Mouse (Mus musculus) layer of hippocampus, adult 9-10 months (tissue): ENCODE results near the gene Rpl36al.
A peak's percentile ranks its signal among the peaks of the same experiment; 100 is the strongest.

Source experiments
- DNase-seq: peaks from one replicate; pipeline ENCODE4 v3.0.0; 2022; ENCODE audit warnings: low spot score

Rpl36al gene

DNA sequence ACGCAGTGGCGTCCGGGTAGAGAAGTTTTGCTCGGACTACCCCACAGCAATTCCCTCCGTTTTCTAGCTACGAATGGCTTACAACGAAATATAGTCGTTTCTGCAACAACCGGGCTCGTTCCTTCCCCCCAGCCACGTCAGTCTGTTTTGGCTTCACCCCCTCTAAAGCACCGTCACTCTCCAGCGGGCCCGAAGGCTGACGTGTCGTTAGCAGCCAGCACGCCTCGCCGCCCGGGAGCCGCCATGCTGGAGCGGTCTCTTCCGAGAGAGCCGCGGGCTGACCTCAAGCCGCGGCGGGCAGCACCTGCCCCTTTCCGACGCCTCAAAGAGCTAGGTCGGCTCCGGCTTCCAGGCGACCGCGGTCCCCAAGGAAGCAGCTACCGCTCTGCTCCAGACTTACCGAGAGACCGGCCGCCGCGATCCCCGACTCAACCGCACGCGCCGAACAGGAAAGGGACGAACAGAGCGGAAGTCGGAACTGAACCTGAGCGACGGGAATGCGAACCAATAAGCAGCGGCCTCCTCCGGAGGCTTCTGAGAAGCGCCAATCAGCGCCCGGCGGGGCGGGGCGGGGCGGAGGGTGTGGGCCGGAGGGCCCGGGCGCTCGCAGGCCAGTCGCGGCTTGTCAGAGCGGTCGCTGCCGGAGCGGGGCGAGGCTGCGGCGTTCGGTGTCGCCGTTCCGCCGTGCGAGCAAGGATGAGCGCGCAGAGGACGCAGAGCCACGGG is at the start of gene Rpl36al, which contains the start of gene Mgat2:
TSS of gene Rpl36al (minus strand) at position 501 of the 726 bp plus-strand sequence.
TSS of gene Mgat2 (plus strand) at position 575 of the 726 bp plus-strand sequence.
- peak; percentile 91 for DNase-seq

DNA sequence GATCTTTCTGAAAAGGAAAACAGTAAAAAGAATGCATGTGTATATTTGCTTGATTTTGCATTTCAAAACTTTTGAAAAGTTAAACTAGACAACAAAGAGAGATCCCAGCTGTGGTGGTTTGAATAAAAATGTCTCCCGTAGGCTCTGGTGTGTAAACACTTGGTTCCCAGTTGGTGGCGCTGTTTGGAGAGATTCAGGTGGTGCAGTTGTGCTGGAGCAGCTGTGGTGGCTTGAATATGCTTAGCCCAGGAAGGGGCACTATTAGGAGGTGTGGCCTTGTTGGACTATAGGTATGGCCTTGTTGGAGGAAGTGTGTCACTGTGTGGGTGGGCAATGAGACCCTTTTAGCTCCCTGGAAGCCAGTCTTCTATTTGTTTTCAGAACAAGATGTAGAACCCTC is 45.4 kb upstream of the Rpl36al start:
- DNase-seq, result no peak

DNA sequence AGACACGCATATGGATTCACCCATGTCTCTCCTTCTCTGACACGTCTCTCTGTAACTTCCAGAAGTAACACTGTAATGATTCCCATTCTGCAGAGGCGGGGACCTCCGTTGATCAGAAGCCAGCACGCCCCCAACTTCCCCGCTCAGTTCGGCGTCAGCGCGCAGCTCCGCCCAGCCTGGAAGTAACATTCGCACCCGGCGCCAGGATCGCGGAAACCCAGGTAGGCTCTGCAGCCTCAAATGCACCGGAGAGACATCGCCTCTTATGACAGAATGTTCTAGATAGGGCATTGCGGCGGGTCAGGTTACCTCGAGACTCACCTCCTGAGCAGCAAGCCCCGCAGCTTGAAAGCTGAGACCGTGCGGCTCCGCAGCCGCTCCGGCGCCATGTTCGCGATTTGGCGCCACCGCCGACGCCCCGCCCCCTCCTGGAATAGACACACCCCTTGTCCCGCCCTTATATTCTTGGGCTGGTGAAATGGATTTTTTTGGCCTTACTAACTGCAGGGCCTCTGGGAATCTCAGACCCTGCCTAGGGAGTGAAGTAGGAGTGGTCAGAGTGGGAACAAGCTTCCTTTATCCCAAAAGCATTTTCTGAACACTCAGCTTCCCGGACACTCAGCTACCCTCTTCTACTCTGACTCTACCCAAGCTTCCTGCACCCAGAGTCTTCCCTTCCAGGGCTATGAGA is 44.0 kb upstream of the Rpl36al start, which contains the start of gene Pole2:
TSS of gene Pole2 (minus strand) at position 420 of the 691 bp plus-strand sequence.
- DNase-seq, result peak; percentile 53

DNA sequence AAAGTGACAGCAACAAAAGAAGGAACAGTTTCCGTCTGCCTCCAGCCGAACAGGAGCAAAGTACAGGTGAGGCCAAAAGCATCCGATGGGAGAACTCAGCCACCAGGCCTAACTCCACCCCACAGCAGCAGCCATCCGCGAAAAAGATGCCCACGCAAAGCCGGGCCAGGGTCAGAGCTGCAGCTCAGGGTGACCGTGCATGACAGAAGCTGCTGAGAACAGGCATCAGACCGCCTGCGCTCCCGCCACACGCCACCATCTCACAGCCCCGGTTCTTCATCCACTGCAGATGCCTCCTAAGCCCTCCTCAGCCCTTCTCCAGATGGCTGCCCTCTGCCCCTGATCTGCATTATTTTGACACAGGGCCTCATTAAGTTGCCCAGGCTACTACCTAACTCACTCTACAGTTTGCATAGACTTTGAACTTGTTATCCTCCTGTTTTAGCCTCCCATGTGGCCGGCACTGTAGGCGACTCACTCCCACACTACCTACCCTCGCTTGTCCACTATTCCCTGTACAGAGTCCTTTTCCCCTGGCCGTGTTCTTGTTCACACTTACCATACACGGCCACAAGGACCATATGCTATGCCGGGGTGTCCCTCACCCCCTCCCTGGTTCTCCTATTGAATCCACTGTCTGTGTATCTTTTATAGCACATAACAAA is 36.9 kb upstream of the Rpl36al start:
- DNase-seq, result no peak

DNA sequence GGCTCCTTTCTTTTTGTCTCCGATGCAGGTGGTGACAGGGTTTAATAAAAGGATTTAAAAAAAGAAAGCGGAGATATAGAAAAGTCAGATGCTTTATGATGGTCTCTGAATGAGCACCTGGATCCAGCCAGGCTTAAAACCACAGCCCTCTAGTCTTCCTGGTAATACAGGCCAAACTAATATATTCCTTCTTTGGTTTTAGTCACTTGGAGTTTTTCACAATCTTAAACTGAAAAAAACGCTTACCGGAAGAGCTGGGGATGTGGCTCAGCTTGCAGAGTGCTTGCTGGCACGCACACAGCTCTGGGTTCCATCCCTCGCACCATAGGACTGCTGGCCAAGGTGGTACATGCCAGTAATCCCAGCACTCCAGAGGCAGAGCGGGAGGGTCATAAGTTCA is 32.7 kb upstream of the Rpl36al start:
- DNase-seq, result no peak

DNA sequence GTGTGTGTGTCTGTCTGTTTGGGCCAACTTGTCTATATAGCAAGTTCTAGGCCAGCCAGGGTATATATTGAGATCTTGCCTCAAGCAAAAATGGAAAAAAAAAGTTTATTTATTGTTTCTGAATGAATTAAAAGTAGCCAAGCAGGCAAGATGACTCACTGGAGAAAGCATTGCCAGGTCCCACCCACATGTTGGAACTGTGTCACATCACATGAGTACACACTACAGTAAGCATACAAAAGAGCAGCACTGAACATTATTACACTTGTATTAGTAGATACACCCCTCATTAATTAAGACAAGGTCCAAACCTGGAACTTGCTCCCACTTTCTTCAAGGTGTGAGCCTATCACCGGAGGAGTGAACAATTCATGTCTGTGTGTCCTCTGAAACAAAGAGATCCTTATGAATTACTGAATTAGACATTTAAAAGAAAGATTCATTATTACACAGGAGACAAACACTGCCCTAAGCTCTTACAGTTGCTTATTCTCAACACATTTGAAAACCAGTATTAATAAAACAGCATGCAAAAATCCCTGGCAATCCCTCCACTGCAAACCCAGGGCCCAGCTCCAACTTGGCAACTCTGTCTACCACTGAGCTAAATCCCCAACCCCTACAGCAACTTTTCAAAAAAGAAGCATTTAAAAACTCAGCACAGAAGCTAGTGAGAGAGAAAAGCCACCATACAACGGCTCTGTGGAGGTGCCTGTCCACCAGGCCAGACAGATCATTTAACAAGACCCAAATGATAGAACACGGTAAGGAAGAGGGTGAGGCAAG is 31.3 kb upstream of the Rpl36al start:
- DNase-seq, result peak; percentile 76

DNA sequence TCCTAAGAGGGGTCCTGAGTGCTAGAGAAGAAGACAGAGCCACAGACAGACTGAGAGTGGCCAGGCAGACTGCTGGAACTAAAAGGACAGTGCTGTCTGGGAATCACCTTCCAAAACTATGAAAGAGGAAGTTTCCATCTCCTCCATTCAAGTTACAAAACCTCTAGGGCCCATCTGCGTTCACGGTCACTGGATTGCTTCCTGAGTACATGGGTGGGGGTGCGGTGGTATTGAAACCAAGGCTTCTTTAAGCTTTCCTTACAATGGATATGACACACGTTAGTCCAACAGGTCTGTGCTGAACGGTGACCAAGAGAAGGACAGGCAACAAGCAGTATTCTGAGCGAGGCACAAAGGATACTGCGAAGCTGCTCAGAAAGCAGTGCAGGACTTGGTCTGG is 30.5 kb upstream of the Rpl36al start:
- DNase-seq, result no peak

DNA sequence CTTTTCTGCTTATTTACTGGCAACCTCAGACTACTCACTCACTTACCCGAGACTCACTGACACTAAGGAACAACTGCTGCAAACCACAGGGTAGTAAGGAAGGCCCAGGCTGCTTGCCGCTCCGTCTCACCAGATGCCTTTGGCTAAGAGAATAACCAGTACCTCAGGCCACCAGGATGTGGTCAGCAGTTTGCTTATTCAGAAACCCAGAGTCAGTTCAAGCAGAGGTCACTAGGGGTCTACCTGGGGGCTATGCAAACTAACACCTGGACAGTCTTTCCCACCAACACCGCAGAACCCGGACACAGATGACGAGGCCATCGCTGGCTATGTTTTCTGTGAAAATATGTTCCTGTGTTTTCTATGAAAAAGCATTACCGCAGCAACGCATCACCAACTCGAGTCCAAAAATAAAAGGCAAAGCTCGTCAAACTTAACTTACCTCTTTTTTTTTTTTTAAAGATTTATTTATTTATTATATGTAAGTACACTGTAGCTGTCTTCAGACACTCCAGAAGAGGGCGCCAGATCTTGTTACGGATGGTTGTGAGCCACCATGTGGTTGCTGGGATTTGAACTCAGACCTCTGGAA is 29.4 kb upstream of the Rpl36al start:
- DNase-seq, result no peak

DNA sequence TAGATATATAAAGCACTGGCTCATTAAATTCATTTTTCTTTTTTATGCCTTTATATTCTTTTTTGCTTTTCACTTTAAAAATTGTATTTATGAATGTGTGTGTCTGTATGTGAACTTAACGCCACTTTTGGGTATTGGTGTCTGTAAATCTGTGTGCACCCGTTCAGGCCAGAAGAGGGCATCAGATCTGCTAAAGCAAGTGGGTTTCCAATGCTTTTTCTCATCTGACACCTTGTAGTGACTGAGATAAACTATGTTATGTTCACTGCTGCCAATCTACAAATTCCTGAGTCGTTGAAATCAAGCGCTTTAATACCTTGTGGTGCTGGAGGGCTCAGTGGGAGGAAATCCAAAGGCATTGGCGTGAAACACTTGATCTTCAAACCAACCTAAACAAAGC is 27.2 kb upstream of the Rpl36al start:
- no peak for DNase-seq

DNA sequence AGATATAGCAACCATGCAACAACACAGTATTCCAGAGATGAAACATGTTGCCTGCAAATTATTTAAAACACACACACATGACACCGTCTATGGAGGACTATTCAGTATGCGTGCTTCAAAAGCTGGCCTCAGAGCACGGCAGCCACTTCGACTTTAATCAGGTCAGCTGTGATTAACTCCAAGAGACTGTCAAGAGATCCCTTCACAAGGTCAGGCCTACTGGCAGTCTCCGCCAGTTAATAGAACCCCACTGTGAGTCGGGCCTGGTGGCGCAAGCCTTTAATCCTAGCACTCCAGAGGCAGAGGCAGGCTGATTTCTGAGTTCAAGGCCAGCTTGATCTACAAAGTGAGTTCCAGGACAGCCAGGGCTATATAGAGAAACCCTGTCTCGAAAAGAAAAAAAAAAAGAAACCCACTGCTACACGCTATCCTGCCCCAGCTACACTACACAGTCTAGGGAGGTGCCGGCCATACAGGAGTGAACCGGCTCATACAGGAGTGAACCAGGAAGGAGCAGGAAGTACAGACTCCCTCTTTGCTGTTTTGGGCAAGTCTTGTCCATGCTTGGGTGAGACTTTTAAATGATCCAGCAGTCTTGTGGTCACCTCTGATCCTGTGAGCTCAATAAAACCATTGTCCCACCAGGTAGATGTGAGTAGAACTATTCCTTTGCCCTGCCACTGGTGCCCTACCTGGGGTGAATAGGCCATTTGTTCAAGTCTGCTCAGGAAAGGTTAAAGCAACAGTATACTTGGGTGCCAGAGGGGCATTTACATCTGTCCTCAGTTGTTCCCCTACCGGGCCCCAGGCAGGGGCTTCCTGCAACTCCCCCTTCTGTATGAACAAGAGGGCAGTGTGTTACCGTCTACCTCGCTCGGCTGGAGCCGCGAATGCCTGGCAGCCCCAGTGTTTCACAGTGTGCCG is 26.4 kb upstream of the Rpl36al start:
- no peak for DNase-seq

DNA sequence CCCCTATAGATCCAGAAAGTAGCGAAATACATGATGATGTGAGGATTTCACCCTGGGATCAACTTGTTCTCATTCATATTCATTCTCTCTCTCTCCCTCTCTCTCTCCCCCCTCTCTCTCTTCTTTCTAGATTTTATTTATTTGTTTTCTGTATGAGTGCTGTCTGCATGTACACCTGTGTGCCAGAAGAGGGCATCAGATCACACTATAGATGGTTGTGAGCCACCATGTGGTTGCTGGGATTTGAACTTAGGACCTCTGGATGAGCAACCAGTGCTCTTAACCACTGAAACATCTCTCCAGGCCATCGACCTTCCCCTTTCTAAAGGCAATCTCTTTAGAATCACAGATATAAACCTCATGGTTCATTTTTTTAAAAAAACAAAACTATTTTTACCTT is 24.6 kb upstream of the Rpl36al start:
- DNase-seq, result no peak

DNA sequence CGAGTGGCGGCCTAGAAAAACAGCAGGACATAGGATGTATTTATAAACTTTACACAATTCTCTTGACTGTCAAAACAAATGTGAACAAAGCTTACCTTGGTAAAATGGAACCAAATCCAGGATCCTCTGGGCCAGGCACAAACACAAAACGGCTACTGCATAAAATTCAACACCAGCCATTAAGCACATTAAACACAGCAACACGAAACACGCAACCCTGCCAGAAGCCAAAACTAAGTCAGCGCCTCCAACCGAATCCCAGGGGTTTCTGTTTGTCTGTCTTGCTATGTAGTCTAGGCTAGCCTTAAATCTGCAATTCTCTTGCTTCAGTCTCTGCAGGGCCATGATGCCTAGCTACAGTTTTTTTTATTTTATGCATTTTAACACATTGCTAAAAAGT is 24.0 kb upstream of the Rpl36al start:
- no peak for DNase-seq

DNA sequence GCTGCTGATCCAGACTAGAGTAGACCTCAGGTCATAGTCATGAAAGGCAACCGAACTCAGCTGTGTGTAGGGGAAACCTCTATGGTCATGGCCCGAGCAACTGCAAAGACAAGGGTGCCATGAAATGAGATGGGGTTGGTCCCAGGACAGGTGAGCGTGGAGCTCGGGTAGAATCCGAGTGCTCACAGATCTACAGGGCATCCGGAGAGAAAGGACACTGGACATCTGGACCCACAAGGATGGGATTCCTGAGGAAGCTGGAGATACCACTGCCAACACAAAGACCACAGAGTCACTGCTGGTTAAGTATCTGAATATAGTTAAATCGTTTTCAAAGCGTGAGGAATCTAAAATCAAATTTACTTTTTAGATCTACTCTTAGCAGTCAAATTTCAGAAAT is 23.5 kb upstream of the Rpl36al start:
- DNase-seq, result no peak

DNA sequence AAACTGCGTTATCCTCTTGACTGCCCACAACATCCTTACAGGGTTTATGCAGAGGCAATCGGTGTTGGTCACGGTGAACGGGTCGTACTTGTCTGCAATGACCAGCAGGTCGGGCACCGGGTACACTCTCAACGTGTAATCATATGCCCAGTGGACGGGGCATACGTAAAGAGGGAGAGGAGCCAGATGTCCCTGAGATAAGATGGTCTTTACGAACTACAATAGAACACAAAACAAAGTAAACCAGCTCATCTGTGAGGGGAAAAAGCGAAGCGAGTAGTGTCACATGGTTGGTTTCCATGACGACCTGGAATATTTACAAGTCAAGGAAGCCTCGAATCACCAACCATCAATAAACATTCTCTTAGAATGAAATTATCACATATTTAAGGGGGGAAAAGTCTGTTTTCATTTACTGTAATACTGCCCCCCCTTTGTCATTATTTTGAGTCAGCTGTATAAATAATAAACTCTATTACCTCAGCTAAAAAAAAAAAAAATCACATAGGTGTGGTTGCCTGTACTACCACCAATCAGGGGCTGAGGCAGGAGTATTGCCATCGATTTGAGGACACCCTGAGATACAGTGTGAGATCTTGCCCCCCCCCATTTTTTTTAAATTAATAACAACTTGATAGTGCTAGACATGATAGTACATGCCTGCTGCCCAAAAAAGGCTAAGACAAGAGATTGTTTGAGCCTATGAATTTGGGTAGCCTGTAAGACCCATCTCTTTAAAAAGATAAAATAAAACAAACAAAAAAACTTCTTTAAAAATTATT is 20.4 kb upstream of the Rpl36al start, which contains the start of gene Gm49384:
TSS of gene Gm49384 (minus strand) at position 216 of the 782 bp plus-strand sequence.
- DNase-seq, result no peak

DNA sequence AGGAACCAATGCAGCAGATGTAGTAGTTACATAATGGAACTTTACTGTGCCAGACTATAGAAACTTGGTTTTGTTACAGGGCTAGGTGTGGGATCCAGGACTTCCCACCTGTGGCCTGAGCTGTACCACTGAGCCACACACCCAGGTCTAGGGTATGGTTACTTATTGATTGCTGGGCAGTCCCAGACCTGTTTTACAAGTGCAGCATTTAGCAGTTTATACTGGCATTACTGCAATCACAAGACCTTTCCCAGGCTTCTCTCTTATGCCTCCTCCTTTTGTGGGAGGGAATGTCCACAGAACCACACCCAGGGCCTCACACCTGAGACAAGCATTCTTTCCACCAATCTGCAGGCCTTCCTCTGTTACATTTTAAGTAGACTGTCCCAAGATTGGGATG is 15.1 kb upstream of the Rpl36al start:
- no peak for DNase-seq

DNA sequence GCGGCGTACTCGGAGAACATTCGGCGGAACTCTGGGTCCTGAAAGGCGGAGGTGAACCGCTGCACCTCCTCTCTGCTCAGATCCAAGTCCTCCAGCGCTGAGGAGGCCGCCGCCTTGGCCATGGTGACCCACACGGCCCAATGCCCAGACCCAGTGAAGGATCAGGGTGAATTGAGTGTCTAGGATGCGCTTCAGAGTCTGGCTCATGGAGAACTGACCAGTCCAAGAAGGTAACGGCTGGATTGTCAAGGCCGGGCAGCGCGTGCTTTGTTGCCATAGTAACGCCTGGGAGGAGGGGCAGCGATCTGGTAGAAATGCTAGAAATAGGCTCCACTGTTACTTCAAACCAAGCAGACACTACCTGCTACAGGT is 14.3 kb upstream of the Rpl36al start, which contains the start of gene Dnaaf2:
TSS of gene Dnaaf2 (minus strand) at position 266 of the 372 bp plus-strand sequence.
- DNase-seq, result peak; percentile 41

DNA sequence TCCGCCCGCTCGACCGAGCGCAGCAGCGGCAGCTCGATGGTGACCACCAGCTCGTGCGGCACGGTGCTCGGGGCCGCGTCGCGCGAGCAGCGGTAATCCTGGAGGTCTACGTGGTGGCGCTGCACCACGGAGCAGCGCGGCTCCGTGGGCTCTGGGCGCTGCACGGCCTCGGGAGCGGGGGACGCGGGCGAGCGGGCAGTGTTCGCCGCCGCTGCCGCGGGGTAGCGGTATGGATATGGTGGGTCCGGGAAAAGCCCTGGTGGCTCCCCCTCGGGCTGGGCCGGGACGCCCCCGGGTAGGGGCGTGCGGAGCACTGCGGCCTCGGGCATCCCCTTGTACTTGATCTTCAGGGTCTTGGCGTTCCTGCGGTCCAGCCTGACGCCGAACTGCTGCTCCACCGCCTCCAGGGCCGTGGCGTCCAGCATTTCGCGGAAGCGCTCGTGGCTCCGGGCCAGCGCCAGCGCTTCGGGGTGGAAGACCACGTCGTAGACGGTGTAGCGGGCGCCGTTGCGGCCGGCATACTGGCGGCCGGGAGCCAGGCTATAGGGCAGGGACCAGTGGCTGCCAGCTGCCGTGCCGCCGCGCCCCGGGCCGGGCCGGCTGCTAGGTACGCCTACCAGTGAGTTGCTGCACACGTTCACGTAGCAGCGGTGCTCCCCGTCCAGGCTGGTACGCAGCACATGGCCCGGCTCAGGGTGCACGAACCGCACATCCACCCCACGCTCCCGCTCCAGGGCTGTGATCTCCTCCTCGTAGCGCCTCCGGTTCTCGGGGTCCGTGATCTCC is 13.7 kb upstream of the Rpl36al start:
- DNase-seq, result no peak

DNA sequence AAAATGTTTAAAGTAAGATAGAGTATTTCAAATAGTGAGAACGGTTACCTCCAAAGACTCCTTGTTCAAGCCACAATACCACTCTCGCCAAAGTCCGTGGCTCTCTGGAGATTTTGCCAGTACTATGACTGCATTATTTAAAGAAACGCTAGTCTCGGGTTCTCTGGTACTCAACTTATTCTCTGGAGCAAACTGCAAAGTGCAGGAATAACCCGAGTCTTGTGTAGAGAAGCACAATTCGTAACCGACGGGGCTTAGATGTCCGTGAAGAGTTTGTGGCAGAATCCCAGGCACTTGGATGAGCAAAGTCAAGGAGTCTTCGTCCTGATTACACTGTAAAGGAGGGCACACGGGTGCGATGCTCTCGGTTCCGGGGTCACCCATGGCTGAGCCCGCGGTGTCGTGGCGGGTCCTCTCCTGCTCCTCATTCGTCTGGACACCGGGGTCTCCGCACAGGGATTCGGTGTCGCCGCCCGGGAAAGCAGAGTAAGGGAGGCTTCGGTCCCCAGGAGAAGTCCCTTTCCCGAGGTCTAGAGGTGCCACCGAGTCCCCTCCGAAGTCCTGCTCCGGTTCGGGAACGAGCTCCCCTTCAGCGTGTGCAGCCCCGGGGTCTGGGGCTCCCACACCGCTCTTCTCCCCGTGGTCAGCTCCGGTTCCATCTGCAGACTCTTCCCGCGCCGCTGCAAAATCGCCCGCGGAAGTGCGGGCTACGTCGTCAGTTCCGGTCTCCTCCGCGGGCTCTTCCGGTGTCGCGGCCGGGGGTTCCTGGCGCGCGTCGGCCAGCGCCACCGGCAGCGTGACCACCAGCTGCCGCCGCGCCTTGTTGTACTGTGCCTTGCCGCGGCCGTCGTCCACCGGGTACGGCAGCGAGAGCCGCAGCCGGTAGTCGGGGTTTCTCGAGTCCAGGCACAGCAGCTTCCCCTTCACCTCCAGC is 12.8 kb upstream of the Rpl36al start, which contains the start of gene Gm49383:
TSS of gene Gm49383 (minus strand) at position 661 of the 934 bp plus-strand sequence.
- no peak for DNase-seq
